Mouse (Mus musculus) forelimb bud, embryonic 11.5 days (tissue): ENCODE measurements around the gene Myo1g.

Source experiments
- DNase-seq: peaks from one replicate; pipeline ENCODE4 v3.0.0-alpha.2; 2012; ENCODE audit warnings: low read depth, low spot score

The Myo1g gene

DNA sequence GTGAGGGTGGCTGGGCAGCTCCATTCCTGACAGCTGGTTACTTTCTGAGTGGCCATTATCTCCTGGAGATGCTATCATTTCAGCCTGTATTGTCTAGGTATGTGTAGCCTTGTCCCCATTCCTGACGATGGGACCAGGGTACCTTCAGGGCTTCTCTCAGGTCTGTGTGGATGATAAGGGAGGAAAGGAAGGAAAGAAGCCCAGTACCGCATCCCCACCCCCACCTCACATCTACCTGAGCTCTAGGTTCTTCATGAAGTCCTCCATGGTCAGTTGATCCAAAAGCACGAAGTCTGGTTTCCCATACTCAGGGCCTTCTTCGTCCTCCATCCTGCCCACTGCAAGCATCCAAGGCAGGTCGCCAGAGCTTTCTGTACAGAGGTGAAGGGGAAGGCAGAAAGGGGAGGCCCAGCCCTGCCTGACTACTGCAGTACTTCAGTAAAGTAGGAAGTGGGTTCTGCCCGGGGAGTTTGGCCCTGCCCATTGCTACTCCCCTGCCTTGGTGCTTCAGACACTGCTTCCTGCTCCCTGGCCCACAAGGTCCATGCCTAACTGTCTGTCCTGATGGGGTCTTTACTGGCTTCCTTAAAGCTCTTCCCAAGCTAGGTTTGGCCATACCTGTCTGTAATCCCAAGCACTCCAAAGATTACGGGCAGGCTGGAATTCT is at the start of gene Myo1g:
Gene Myo1g, minus strand, starts transcription at position 459 of the 667 bp plus-strand sequence.
- no peak for DNase-seq

DNA sequence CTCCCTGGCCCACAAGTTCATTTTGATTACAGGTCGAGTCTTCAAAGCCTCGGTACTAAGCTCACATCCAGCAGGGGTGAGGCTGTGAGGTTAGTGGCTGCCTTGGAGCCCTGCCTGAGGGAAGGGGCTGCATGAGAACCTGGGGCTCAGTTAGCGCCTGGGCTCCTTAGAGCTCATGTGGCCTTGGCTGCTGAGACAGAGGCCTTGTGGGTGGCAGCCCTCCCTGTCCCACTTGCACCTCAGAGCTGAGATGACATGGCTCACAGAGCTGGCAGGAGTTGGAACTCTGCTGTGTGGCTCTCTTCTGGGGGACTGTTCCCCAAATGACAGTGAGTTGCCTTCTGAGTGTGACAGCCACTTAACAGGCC is 48.6 kb upstream of the Myo1g start:
- DNase-seq: no peak

DNA sequence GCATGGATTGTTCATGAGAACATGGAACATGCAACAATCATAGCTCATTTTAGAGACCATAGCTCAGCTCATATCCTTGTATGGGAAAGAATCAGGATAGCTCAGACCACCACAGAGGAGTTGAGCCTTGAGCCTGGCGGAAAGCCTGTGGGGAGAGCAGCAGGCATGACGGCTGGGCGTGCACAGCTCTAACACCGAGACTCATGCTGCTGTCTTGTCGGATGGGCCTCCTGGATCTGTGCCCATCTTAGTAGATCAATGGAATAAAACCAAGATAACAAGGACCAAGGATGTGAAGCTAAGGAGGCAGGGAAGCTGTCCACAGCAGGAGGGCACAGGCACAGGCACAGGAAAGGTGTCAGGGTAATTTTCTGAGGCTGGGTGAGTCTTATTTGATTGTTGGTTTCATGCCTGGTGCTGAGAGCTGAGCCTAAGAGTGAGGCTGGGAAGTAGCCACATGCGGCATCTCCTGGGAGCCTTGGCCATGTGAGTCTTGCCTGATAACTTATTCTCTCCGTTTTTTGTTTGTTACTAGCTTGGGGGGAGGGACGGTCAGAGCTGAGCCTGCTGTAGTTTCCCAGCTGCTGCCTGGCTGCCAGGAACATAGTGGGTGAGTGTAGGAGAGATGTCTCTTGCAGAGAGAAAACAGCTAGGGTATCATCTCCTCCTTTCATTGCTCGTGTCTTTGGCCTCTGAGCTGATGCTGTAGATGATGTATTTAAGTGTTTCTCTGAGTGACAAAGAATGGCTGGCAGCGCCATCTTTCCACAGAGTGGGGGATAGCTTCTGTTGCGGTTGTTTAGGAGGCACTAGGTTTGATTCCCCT is 48.0 kb upstream of the Myo1g start:
- no peak for DNase-seq

DNA sequence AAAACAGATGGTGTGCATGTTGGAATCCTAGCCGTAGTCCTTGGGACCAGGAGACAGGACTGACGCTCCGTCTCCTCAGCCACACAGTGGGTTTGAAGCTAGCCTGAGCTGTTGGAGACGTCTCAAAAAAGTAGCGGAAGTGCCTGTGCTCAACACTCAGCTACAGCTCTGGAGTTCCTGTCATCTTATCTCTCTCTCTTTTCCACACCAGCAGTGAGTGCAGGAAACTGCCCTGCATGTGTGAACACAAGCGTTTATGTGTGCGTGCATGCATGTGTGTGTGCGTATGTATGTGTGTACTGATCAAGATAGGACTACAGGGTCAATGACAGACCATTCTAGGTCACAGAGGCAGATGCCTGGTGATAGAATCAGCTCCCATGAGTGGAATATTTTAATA is 47.2 kb upstream of the Myo1g start:
- no peak for DNase-seq

DNA sequence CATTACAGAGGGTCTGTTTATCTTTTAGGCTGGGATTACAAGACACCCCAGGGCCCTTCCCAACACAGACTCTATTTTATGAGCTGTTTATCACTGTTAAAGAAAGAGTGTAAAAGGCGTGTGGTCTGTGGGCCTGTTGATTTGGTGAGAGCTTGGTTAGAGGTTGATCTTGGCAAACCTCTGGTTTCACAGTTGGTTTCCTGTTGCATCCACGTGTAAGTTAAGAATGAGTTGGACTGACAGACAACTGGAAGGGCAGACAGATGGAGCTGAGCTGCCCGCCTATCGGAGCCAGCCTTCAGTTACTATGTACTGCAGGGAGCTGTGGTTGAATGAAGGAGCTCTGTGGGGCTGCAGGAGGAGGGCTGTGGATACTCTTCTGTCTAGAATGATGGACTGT is 45.7 kb upstream of the Myo1g start:
- DNase-seq: no peak

DNA sequence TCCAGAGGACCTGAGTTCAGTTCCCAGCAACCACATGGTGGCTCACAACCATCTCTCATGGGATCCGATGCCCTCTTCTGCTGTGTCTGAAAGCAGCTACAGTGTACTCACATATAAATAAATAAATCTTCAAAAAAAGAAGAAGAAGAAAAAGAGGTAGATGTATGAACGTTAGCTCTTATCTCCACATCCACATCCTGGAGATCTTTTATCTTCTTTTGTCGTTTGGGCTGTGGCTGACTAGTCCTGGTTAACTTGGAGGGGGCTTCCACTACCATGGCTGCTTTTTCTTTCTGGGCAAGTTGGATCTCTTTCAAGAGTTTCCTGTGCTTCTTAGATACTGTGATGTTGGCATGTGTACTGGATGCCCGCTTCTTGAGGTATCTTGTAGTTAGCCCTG is 42.4 kb upstream of the Myo1g start:
- DNase-seq: no peak

DNA sequence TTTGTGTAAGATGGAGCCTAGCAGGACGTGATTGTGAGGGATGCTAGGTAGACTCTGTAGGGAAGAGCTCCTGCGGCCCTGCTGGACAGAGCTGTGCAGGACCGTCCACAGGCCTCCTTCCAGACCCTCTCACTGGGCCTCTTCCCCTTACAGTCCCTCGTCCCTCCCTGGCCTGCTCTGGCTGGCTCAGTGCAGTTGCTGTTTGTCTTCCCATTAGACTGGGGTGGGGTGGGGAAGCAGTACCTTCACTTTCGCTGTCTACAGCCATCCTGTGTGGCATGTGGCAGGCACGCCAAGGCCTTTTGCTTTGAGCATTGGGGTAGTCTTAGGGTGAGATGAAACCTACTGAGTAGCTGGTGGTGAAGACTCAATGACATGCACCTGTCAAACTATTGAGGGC is 41.6 kb upstream of the Myo1g start:
- no peak for DNase-seq

DNA sequence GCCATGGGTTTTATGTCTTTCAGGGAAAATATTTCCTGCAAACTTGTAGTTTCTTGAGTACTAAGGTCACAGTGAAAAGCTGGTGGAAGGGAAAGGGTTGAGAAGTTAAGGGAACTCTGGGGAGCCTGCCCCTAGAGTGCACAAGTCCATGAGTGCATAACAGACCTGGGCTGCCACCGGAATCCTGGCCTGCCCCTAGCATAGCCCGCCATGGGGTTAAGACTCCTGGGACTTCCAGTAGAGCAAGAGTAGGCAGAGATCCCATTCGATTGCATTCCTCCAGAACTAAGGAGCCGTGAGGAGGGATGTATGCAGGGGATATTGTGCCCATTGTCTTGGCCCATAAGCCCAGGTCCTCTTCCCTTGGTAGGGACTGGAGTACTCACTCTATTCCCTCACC is 40.7 kb upstream of the Myo1g start:
- DNase-seq: no peak

DNA sequence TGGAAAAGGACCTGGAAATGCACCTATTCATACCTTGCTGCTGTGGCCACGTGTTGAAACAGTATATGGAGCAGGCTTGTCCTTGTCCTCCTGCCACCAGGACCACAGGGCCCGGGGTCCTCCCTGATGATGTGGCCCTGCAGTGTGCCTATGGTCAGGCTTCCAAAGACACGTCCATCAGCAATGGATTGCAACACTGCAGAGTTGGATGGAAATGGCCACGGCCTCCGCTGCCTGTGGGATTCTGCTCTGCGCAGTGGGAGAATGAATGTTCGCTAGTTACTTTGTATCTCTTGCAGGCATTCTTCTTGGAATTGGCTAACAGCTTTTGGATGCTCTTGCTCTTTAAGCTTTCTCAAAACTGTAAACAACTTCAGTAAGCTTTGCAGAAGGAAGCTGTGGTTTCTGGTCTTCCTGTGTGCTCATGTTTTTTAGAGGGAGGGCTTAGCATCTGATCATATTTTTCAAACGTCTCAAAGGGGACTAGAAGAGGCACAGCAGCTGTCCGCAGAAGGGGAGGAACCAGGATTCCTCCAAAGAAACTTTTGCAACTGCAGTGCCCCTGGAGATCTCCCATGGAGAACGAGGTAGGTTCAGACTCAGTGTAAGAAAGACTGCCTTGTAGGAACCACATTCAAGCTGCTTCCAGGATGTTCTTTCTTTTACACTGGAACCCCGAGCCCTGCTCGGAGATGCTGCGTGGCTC is 40.0 kb upstream of the Myo1g start:
- no peak for DNase-seq

DNA sequence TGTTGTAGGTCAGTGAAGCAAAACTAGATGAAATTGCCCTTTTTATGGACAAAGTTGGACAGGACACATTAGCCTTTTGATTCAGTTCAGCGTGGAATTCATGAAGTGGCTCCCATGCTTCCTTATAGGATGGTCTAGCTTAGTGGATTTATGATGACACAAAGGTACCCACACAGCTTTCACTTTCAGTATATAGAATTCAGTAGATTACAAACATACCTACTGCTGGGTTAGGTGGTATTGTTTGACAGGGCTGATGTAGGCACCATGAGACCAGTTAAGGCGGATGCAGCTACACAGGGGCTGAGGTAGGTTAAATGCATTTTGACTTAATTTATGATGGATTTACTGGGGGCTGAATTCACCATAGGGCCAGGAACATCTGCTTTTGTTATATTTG is 39.2 kb upstream of the Myo1g start:
- DNase-seq: no peak

DNA sequence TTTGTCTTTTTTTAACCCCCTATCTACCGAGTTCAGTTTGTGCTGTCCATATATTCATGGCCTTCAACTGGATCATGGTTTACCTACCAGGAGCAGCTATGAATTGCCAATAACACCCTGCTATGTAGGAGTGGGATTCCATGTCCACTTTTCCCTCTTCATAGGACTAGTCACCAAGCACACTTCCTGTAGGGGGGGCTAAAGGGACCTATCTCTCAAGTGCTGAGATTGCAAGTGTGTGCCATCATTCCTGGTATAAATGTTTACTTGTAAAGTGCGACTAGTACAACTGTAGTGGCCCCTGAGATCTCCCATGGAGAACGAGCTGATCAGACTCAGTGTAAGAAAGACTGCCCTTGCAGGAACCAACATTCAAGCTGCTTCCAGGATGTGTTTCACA is 37.5 kb upstream of the Myo1g start:
- DNase-seq: no peak

DNA sequence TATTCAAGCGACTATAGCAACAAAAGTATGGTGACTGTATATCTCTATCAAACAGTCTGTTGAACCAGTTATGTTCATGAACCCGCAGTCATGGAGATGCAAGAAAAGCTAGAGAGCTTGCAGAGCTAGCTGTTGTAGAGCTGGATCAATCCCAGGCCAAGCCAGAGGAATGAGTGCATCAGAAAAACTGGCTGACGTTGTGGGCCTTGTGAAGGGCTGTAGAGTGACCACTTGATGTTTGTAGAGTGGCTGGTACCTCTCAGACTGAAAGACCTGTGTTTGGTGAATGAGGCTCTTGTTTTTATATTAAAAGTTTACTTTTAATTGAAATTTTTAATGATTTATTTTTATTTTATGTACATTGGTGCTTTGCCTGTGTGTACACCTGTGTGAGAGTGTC is 29.4 kb upstream of the Myo1g start:
- no peak for DNase-seq

DNA sequence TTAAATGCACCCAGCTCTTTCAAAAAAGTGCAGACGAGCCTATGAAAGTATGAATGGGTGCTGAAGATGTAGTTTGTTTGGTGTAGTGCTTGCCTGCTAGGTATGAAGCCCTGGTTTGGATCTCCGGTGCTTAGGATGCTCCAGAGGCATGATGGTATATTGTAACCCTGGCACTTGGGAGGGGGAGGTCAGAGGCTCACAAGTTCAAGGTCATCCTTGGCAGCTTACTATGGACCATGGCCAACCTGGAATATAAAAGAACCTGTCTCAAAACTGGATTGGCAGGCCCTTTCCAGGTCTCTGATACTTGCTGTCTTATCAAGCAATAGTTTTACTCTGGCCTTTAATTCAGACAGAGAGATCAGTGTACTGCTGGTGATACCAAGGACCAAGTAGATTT is 29.0 kb upstream of the Myo1g start:
- no peak for DNase-seq

DNA sequence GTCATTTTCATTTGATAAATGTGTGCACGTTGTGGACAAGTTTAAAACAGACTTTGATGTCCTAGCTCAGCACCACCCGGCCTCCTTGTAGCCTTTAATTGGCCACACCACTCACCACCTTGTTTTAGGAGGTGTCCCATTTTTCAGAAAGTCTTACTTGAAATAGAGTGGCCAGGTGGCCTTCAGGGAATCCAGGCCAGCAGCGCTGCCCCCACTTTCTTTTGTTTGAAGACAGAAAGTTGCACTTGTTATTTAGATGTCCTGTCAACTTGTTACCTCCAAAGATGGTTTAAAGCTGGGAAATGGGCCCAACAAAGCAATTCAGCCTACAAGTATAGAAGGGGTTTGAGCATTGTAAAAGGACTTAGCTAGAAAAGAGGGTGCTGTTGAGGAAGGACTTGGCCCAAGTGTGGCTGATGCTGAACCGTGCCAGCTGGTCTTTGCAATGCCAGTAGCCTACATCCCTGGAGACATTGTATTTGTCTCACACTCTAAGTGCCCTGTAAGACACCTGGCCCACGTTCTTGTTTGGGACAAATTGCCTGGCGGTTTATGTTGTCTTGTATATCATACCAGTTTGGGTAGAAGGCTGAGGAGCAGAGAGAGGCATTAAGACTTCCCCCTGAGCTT is 27.0 kb upstream of the Myo1g start:
- no peak for DNase-seq

DNA sequence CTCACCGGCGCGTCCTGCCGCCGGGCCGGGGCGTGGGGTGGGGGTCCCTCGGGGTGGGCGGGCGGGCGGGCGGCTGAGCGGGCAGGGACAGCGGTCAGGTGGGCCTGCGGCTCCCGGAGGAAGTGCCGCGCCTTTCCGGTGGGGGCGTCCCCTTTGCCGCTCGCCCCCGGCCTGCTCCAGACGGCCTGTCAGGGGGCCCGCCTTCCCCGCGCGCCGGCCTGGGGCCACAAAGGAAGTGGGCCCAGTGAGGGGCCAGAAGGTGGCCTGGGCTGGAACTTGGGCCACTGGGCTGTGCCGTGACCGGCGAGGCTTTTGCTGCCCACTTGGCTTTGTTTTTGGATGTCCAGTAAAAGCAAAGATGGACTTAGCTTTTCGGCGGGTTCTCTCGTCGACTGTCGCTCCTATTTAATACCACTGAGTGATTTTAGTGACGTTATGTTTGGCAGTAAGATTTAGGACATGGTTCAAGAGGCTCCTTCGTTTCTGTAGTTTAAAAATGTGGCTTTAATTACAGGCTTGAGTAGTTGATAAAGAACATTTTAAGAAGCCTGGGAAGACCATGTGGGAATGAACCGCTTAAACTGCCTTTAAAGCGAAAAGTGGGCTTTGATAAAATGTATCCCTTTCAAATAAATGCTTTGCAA is 26.4 kb upstream of the Myo1g start:
- DNase-seq: peak; percentile 44

DNA sequence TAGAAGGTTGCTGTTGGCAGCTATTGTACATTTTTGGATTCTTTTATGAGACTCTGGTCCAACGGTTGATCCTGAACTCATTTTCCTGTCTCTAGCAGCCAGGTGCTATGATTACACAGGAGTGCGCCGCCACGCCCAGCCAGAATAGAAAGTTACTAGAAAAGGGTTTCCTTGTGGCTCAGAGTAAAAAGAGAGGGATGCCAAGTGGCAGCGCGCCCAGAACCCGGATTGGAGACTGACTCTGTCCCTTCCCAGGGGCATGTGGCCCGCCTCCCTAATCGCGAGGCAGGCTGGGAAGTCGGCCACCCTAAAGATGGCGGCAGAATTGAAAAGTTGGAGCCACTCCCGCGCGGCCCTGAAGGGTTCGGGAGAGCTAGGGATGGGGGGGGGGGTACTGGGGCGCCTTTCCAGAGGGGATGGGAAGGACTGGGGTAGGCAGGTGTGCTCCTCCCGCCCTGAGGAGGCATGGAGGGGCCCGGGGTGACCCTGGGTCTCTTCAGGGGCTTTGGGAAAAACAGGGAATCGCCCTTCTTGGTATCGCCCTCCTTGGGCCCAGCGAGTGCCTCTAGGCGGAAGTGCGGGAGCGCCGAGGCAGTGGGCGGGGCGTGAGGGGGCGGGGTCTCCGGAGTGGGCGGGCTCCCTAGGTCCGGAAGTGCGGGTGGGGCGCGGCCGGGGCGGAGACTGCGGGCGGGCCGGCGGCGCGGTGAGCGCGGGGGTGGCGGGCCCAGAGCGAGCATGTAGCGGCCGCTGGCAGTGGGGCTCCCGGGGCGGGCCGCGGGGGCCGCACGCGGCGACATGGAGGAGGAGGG is 25.6 kb upstream of the Myo1g start, which contains the start of gene Ccm2:
Gene Ccm2, plus strand, starts transcription at position 683 of the 809 bp plus-strand sequence.
- DNase-seq: peak; percentile 90

DNA sequence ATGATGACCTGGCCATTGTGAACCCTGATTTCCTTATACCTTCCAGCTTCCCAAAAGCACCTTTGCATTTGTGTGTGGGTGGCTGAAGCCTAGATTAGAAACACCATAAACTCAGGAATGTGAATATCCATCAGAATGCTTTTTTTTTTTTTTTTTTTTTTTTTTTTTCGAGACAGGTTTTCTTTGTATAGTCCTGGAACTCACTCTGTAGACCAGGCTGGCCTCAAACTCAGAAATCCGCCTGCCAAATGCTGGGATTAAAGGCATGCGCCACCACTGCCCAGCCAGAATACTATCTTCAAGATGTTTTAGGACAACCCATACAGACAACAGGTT is 25.1 kb upstream of the Myo1g start:
- no peak for DNase-seq

DNA sequence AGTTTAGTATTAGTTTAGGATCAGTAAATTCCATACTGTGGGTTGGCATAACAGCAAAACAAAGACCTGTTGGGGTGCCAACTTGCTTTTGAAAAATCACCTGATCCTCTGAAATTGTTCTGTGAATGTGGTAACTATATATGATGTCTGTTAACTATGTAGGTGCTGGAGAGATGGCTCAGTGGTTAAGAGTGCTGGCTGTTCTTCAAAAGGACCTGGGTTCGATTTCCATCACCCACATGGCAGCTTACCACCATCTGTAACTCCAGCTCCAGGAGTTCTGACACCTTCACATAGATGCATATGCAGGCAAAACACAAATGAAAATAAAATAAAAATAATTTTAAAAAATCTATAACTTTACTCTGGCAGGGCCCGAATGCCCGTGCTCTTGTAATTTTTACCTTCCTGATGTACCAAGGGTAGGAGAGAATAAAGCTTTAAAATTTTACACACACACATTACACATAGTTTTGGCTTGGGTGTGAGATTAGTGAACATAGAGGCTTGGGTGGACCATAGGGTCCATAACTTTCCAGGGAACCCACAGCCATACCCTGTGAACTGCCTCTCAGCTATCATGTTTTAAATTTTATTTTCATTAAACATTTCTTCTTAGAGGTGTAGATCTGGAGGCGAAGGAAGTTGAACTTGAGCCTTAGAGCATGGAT is 24.6 kb upstream of the Myo1g start:
- no peak for DNase-seq

DNA sequence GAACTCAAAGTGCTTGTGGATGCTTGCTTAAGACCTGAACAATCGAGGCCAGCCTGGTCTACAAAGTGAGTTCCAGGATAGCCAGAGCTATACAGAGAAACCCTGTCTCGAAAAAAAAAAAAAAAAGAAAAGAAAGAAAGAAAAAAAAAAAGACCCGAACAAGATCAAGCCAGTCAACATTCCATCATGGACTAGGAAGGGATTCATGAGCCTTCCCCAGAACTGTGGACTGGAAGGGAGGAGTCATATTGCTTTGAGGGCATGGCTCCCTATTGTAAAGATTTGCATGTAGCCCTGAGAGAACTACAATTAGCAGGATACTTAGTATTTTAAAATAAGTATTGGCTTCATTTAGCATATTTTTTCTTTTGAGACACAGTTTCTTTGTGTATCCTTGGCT is 23.9 kb upstream of the Myo1g start:
- no peak for DNase-seq

DNA sequence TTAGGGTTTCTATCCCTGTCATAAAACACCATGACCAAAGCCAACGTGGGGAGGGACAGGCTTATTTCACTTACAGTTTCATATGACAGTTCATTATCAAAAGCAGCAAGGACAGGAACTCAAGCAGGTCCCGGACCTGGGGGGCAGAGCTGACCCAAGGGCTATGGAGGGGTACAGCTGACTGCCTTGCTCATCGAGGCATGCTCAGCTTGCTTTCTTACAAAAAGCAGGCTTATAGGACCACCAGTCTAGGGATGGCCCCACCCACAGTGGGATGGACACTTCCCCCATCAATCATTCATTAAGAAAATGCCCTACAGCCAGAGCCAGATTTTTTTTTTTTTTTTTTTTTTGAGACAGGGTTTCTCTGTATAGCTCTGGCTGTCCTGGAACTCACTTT is 10.0 kb upstream of the Myo1g start:
- no peak for DNase-seq
